Mouse (Mus musculus): Measurements from ENCODE around the gene Npr1.

The Npr1 gene

GRCm38 (mm10) chr3:90475831-90476611, 10.4 kb upstream of the Npr1 start, which contains the start of gene Ilf2:
TSS of gene Ilf2 (plus strand) at chr3:90476126.
- DNase-seq, result peak; percentile 95 to 97

GRCm38 (mm10) chr3:90475151-90475830, 9.6 kb upstream of the Npr1 start:
- no peak for DNase-seq

GRCm38 (mm10) chr3:90472213-90472612, 6.5 kb upstream of the Npr1 start:
- peak; percentile 65 to 77 for DNase-seq

- no peak for DNase-seq
Observed at GRCm38 (mm10) chr3:90467618-90468300, 2.1 kb upstream of the Npr1 start.

GRCm38 (mm10) chr3:90466311-90466766, 673 bp upstream of the Npr1 start:
- DNase-seq, result peak; percentile 76 to 79

- peak in 1 of 2 experiments; percentile 51 for DNase-seq
Observed at GRCm38 (mm10) chr3:90465081-90465685, 483 bp downstream of the Npr1 start.

GRCm38 (mm10) chr3:90464552-90465080, 1.1 kb downstream of the Npr1 start:
- peak; percentile 27 to 49 for DNase-seq

GRCm38 (mm10) chr3:90462579-90462978, 3.1 kb downstream of the Npr1 start:
- no peak for DNase-seq

- no peak for DNase-seq
Observed at GRCm38 (mm10) chr3:90461935-90462334, 3.7 kb downstream of the Npr1 start.

- DNase-seq, result peak in 1 of 2 experiments; percentile 31
Observed at GRCm38 (mm10) chr3:90460315-90460714, 5.4 kb downstream of the Npr1 start.

GRCm38 (mm10) chr3:90459727-90460126, 5.9 kb downstream of the Npr1 start:
- DNase-seq, result no peak

GRCm38 (mm10) chr3:90454931-90455330, 10.7 kb downstream of the Npr1 start:
- DNase-seq, result no peak

- DNase-seq, result no peak
Observed at GRCm38 (mm10) chr3:90451396-90452095, 14.1 kb downstream of the Npr1 start.

- DNase-seq, result no peak
Observed at GRCm38 (mm10) chr3:90450874-90451273, 14.8 kb downstream of the Npr1 start.

- DNase-seq, result peak in 1 of 2 experiments; percentile 45
Observed at GRCm38 (mm10) chr3:90448626-90449025, 17.0 kb downstream of the Npr1 start.

- DNase-seq, result peak; percentile 47 to 58
Observed at GRCm38 (mm10) chr3:90447123-90447494, 18.6 kb downstream of the Npr1 start.

GRCm38 (mm10) chr3:90446389-90447122, 19.1 kb downstream of the Npr1 start:
- DNase-seq, result peak; percentile 89 to 92

GRCm38 (mm10) chr3:90445417-90446200, 20.1 kb downstream of the Npr1 start:
- no peak for DNase-seq

- no peak for DNase-seq
Observed at GRCm38 (mm10) chr3:90443977-90444376, 21.7 kb downstream of the Npr1 start.

GRCm38 (mm10) chr3:90440756-90441155, 24.9 kb downstream of the Npr1 start:
- DNase-seq, result no peak

Measured in kidney, postnatal 36 days (tissue).